Mouse (Mus musculus) retina, adult 2 months (tissue): ENCODE measurements around the gene Fam173a.
A peak's percentile ranks its signal among the peaks of the same experiment; 100 is the strongest.

Source experiments
- DNase-seq: peaks from one replicate; pipeline ENCODE4 v3.0.0-alpha.2; 2012; ENCODE audit warnings: low read depth, low spot score

Gene Fam173a

GRCm38 (mm10) chr17:25792615-25793014 is at the start of gene Fam173a:
Gene Fam173a (minus strand): TSS chr17:25792901.
- no peak for DNase-seq

- no peak for DNase-seq
Measured at GRCm38 (mm10) chr17:25841117-25841880, 48.6 kb upstream of the Fam173a start, which contains the start of gene Gm20683. Gene Gm20683 (minus strand): TSS chr17:25841763.

GRCm38 (mm10) chr17:25840519-25840918 is 47.8 kb upstream of the Fam173a start:
- DNase-seq, result no peak

GRCm38 (mm10) chr17:25839455-25840235 is 46.9 kb upstream of the Fam173a start:
- DNase-seq, result no peak

DNA sequence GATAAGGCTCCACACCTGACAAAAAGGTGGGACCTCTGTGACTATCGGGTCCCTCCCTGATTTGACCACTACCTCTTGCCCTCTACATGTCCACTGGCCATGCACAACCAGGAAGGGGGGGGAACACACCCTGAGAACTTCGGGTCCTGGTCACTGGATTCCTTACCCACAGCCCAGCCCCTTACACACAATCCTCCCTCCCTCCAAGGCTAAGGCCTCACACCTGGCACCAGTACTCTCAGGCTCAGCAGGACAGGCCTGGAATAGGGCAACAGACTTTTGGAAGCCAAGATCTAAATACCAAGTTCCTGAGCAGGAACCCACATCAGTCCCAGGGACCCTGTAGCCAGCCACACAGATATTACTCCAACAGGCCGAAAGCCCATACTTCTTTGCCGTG is 46.2 kb upstream of the Fam173a start:
- no peak for DNase-seq

DNA sequence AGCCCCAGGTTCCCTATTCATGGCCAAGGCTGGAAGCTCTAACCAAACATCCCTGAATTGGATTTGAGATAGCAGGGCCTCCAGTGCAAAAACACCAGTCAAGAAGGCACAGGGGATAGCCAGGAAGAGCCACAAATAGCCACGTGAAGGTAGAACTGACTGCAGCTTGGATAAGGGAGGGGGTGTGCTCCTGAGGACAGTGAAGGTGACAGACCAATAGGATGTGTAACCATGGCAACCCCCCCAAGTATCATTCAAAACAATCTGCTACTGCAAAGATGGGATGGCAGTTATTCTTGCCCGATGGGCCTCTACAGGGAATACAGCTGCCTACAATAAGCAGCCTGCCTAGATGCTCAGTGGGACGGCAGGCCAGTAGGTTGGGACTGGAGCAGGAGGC is 44.8 kb upstream of the Fam173a start:
- no peak for DNase-seq

GRCm38 (mm10) chr17:25837076-25837410 is 44.3 kb upstream of the Fam173a start, which contains the start of gene Rhbdl1:
Gene Rhbdl1 (minus strand): TSS chr17:25837295.
- no peak for DNase-seq

GRCm38 (mm10) chr17:25836397-25837075 is 43.8 kb upstream of the Fam173a start:
- no peak for DNase-seq

DNA sequence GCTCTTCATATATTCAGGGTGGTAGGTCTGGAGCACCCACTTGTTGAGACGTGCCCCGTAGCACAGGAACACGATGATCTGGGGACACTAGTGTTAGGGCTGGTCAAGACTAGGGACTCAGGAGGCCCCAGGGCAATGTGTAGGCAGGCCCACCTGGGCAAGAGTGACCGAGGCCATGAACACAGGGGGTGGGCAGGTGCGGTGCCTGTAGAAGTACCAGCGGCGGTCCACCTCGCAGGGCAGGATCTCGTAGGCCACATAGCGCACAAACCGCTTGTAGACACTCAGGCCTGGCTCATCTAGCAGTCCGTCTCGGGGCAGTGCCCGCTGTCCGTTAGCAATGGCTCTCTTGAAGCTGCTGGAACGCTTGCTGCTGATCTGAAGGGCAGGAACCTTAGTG is 43.1 kb upstream of the Fam173a start:
- DNase-seq, result no peak

GRCm38 (mm10) chr17:25835301-25835700 is 42.6 kb upstream of the Fam173a start:
- no peak for DNase-seq

DNA sequence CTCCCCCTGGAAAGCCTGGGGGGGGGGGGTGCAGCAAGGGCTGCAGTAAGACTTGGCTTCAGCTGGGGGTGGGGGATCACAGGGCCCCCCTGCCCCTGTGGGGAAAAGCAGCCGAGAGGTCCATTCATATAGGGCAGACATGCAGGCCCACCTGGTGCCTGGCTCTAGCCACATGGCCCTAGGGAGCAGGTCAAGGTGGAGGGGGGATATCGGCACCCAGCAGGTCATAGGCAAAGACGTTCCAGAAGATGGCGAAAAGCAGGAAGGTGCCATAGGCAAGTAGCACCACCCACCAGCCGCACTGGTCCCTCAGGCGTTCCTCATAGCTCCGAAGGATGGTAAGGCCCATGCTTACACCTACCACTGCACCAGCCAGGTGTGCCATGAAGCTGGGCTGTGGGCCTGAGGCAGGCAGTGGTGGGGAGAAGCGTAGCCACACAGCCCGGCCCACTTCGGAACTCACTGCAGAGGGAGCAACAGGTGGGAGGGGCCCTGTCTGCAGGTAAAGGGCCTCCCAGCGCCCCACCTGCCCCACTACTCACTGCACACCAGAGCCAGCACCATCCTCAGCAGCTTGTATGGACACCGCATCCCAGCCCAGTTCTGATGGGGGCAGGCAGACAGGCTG is 42.0 kb upstream of the Fam173a start:
- DNase-seq, result no peak

DNA sequence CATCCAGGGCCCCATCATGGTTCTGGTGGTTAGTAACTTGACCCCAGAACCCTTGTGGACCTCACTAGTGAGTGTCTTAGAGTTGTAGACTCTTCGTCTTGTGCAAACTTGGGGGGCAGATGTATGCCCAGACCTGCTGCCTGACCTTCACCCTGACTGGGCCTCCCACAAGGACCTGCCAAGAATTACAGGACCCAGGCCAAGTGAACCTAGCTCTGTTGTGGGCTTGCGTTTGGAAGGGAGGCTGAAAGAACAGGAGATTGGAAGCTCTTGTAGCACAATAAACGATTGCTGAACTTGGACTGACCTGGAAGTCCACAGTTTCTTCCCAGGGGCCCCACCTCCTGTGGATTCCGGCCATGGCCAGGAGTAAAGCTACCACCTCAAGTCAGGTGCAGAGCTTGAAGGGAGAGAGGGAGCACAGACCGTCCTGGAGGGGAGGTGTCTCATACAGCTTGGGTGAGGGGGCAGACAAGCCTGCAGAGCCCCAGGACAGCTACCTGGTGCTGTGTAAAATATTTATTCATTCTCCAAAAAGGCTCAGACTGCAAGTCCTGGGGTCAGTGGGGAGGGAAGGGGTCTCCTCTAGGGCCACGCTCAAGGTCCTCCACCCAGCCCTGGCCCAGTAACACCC is 41.4 kb upstream of the Fam173a start:
- DNase-seq, result no peak

GRCm38 (mm10) chr17:25833291-25833663 is 40.6 kb upstream of the Fam173a start, which contains the start of gene Stub1:
Gene Stub1 (minus strand): TSS chr17:25833404.
- DNase-seq, result no peak

DNA sequence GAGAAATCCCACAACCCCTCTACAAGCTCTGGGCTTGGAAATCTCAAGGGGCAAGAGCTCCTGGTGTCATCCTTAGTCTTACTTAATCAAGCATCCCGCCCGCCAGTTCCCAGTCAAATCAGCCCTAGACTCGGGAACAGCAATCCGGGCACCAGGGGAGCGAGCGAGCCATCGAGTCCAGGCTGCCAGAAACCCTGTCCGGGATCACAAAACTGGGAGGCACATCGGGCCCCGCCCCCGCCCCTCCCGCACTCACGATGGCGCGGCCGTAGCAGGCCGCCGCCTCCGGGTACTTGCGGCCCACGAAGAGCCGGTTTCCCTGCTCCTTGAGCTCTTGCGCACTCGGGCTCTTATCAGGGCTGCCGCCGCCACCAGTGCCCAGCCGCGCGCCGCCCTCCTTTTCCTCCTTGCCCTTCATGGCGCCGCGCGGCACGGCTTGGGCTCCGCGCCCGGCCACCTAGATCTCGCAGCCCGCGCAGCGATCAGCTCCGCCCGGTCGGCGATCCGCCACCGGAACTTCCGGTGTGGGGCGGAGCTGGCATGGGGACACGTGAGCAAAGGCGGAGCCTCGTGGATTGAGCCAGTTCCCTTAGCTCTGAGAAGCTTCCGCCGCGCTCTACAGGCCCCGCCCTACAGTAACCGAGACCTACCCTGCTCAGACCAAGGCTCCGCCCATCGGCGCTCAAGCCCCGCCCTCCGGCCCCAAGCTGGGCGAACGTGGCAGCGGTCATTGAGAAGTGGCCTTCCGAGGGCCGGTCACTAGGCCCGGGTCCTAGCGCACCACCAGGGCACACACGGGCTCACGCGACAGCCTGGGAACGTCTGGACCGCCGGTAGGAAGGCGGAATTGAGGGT is 40.0 kb upstream of the Fam173a start:
- peak; percentile 97 for DNase-seq

- no peak for DNase-seq
Measured at GRCm38 (mm10) chr17:25831451-25832281, 39.0 kb upstream of the Fam173a start.

- no peak for DNase-seq
Measured at GRCm38 (mm10) chr17:25830806-25831431, 38.2 kb upstream of the Fam173a start.

- DNase-seq, result no peak
Measured at GRCm38 (mm10) chr17:25830200-25830753, 37.6 kb upstream of the Fam173a start.

- DNase-seq, result no peak
Measured at GRCm38 (mm10) chr17:25829558-25830017, 36.9 kb upstream of the Fam173a start.
